Mouse (Mus musculus) lung, embryonic 14.5 days (tissue): ENCODE measurements at regions not wholly inside any gene's neighbourhood (a gene's known extent, or its start where the extent isn't known, plus 50 kb on each side); places are given as distances from the start of the nearest gene placed in this dataset.

ENCODE experiments used
- ATAC-seq: fragments of 200-750 bp; cut with Nextera tagmentation; 2 replicates; pipeline ENCODE4 v1.8.0; 2017; ENCODE audit warnings: mild to moderate bottlenecking, moderate TSS enrichment, moderate library complexity; ENCODE audit not compliant: insufficient read depth
- DNase-seq: peaks from one replicate; pipeline ENCODE4 v3.0.0-alpha.2; 2015
- H3K27ac ChIP-seq: fragments of 300-500 bp; sonication (generic); 2 replicates; pipeline ENCODE4 v1.5.1; 2014; ENCODE audit warnings: low read depth, mild to moderate bottlenecking, moderate library complexity
- H3K27me3 ChIP-seq: fragments of 300-500 bp; sonication (generic); 2 replicates; pipeline ENCODE4 v1.6.1; 2014; ENCODE audit warnings: low read length, control low read depth; ENCODE audit not compliant: insufficient read depth
- H3K36me3 ChIP-seq: fragments of 300-500 bp; sonication (generic); 2 replicates; pipeline ENCODE4 v1.6.1; 2014; ENCODE audit warnings: control low read depth; ENCODE audit not compliant: insufficient read depth
- H3K4me1 ChIP-seq: fragments of 300-500 bp; sonication (generic); 2 replicates; pipeline ENCODE4 v1.6.1; 2014; ENCODE audit warnings: antibody characterized with exemption, control low read depth; ENCODE audit not compliant: insufficient read depth
- H3K4me2 ChIP-seq: fragments of 300-500 bp; sonication (generic); 2 replicates; pipeline ENCODE4 v1.6.1; 2014; ENCODE audit warnings: mild to moderate bottlenecking
- H3K4me3 ChIP-seq: fragments of 300-500 bp; sonication (generic); 2 replicates; pipeline ENCODE4 v1.5.1; 2014; ENCODE audit warnings: low read depth, low read length
- H3K9ac ChIP-seq: fragments of 300-500 bp; sonication (generic); 2 replicates; pipeline ENCODE4 v1.6.1; 2014
- H3K9me3 ChIP-seq: fragments of 300-500 bp; sonication (generic); 2 replicates; pipeline ENCODE4 v1.6.1; 2016; ENCODE audit warnings: low read depth, low read length, control low read depth
- CTCF ChIP-seq: IDR thresholded peaks from 2 replicates; pipeline ENCODE4 v1.5.1; 2016; ENCODE audit warnings: antibody characterized with exemption, low read depth
- WGBS: fragments of 180-500 bp; shearing (Covaris S2); extraction: QIAGEN DNeasy Blood & Tissue Kit; methylation state at CpG from one replicate; pipeline ENCODE4 v1.1.7; 2014; 5-methylcytosine and 5-hydroxymethylcytosine counted together

DNA sequence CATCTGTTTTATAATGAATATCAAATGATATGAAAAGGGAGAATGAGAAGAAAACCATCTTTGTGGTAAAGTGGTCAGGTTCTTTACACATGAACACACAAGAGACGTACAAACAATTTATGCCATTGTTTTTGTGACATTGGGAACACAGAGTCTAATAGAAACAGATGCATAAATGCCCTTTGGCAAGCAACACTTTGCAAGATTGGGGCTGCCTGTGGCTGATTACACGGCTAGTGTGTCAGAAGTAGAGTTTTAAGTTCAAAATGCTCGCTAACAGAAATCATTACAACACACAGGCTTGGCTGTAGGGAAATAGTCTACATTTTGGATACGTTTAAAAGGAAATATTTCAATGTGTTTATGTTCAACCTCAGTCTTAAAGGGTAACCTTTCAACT, 228.5 kb upstream of the Npvf start:
- H3K27ac ChIP-seq: no peak overlapping the region
- H3K9me3 ChIP-seq: no peaks in the 10 kb centered on the region
- WGBS: 52% methylated on average over 4 of the region's 4 CpGs
- H3K4me2 ChIP-seq: no peak overlapping the region
- DNase-seq (no peak), ATAC-seq (no peak)
- H3K9ac ChIP-seq: no peak overlapping the region
- H3K36me3 ChIP-seq: no peaks in the 10 kb centered on the region
- no peaks in the 10 kb centered on the region for H3K4me1 ChIP-seq
- H3K4me3 ChIP-seq: no peak overlapping the region
- no peaks in the 10 kb centered on the region for H3K27me3 ChIP-seq
- no peak for TF ChIP-seq CTCF

- WGBS: 88% methylated on average over 4 of the region's 4 CpGs
- no peak for DNase-seq
- Histone ChIP-seq H3K9me3 (no peaks in the 10 kb centered on the region), H3K9ac (no peak overlapping the region), H3K27ac (no peak overlapping the region), H3K27me3 (no peaks in the 10 kb centered on the region), H3K36me3 (no peaks in the 10 kb centered on the region), H3K4me3 (no peak overlapping the region), H3K4me1 (no peaks in the 10 kb centered on the region), H3K4me2 (no peak overlapping the region)
- ATAC-seq: no peak
- no peak for TF ChIP-seq CTCF
Observed at GRCm38 (mm10) chr6:50885031-50885430, 230.8 kb upstream of the Npvf start.

GRCm38 (mm10) chr6:50885771-50886360, 231.6 kb upstream of the Npvf start:
- ATAC-seq: no peak
- 80% methylated on average over 8 of the region's 8 CpGs for WGBS
- Histone ChIP-seq H3K4me3 (no peak overlapping the region), H3K27ac (no peak overlapping the region), H3K9ac (no peak overlapping the region), H3K36me3 (no peaks in the 10 kb centered on the region), H3K27me3 (no peaks in the 10 kb centered on the region), H3K9me3 (no peaks in the 10 kb centered on the region), H3K4me2 (no peak overlapping the region), H3K4me1 (no peaks in the 10 kb centered on the region)
- no peak for DNase-seq
- no peak for TF ChIP-seq CTCF

GRCm38 (mm10) chr6:50890370-50891204, 236.3 kb upstream of the Npvf start:
- H3K36me3 ChIP-seq: no peaks in the 10 kb centered on the region
- ATAC-seq (peak; percentile 94), DNase-seq (peak; percentile 85)
- no peaks in the 10 kb centered on the region for H3K27me3 ChIP-seq
- peak overlapping the region; percentile 51 for H3K4me2 ChIP-seq
- no peak for TF ChIP-seq CTCF
- peak overlapping the region; percentile 44; the same call in 1 of the 2 replicates for H3K27ac ChIP-seq
- H3K9me3 ChIP-seq: no peaks in the 10 kb centered on the region
- peaks cover 6% of the 10 kb centered on the region; the same call in 1 of the 2 replicates for H3K4me1 ChIP-seq
- 6% methylated on average over 25 of the region's 25 CpGs for WGBS
- H3K4me3 ChIP-seq: no peak overlapping the region
- peak overlapping the region; percentile 21; the same call in 1 of the 2 replicates for H3K9ac ChIP-seq

DNA sequence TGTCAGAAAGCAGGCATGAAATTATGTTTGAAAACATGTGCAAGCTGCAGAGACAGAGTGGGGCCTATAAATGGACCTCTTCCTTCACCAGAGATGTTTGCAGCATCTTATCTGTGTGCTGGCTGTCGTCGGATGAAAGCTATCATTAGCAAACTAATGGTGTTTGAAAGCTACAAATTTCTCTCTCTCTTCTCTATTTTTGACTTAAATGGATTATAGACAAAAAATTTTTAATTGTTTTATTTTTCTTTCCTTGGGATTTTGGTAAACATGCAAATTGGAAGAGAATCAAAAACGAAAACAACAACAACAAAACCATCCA, 236.9 kb upstream of the Npvf start:
- H3K4me2 ChIP-seq: peak overlapping the region; percentile 51
- no peaks in the 10 kb centered on the region for H3K27me3 ChIP-seq
- 19% methylated on average over 3 of the region's 3 CpGs for WGBS
- no peak overlapping the region for H3K4me3 ChIP-seq
- DNase-seq: no peak
- H3K36me3 ChIP-seq: no peaks in the 10 kb centered on the region
- no peak for TF ChIP-seq CTCF
- H3K9ac ChIP-seq: no peak overlapping the region
- no peak; the same call in 1 of the 2 replicates for ATAC-seq
- peaks cover 6% of the 10 kb centered on the region; the same call in 1 of the 2 replicates for H3K4me1 ChIP-seq
- H3K9me3 ChIP-seq: no peaks in the 10 kb centered on the region
- peak overlapping the region; percentile 44; the same call in 1 of the 2 replicates for H3K27ac ChIP-seq

DNA sequence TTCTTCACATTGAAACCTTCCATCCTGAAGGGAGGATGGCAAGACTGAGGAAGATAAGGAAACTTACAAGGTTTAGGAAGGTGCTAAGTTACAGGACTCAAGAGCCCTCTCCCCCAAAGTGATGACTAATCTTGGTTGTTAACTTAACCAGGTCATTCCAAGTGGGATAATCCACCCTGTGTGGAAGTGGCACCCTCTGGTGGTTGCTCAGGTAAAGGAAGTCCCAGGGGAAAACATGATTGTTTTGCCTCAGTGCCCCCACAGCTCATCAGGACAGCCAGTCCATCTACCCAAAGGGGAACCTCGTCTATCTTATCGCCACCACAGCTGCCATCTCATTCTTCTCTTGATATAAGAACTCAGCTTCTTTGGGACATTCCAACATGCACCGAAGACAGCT, 244.6 kb upstream of the Npvf start:
- Histone ChIP-seq H3K9me3 (no peaks in the 10 kb centered on the region), H3K4me3 (no peak overlapping the region), H3K4me2 (no peak overlapping the region), H3K36me3 (no peaks in the 10 kb centered on the region), H3K27ac (no peak overlapping the region), H3K9ac (no peak overlapping the region), H3K4me1 (no peaks in the 10 kb centered on the region), H3K27me3 (no peaks in the 10 kb centered on the region)
- ATAC-seq: no peak
- 93% methylated on average over 3 of the region's 3 CpGs for WGBS
- TF ChIP-seq CTCF: no peak
- no peak for DNase-seq
